In genomic region chr5:143092891-143093290, GRCm38 (mm10) we compare ENCODE assay signal across 31 mouse cellular contexts. TPM values are rescaled to one million over a fixed set of nuclear protein-coding genes. Genes with fewer than 3 reads are reported as not detected.
A peak's percentile ranks its signal among the peaks of the same experiment; 100 is the strongest.
DNase-seq lines count a peak whose midpoint lies in the region; ATAC-seq and TF ChIP-seq lines count a peak whose summit lies in the region.
"Had no signal": no experiment of that assay in that cellular context is flagged by ENCODE, and none has a peak within 500 bp of the region (broad histone marks: within the 10 kb centered on the region; RNA-seq: fewer than 3 reads in every experiment).

No protein-coding gene starts in this region.

- H3K4me2 ChIP-seq in embryonic facial prominence, embryonic 11.5 days (ENCODE audit: low read depth, low read length) = no peak overlapping the region
- H3K4me2 ChIP-seq in heart, postnatal 0 days (ENCODE audit: low read depth, low read length) = no peak overlapping the region
- no peak overlapping the region for H3K4me2 ChIP-seq in embryonic facial prominence, embryonic 14.5 days (ENCODE audit: low read depth, low read length)
- H3K4me2 ChIP-seq: embryonic facial prominence, embryonic 12.5 days; forebrain, embryonic 12.5 days; forebrain, embryonic 15.5 days; heart, embryonic 12.5 days; heart, embryonic 15.5 days; hindbrain, embryonic 13.5 days; intestine, embryonic 15.5 days had no signal

- no peak overlapping the region for H3K27ac ChIP-seq in embryonic facial prominence, embryonic 11.5 days (replicated peaks; ENCODE audit: low read depth, low read length)
- no peak overlapping the region for H3K27ac ChIP-seq in embryonic facial prominence, embryonic 10.5 days (replicated peaks)
- no peak overlapping the region for H3K27ac ChIP-seq in heart, postnatal 0 days (ENCODE audit: low read depth)
- H3K27ac ChIP-seq in embryonic facial prominence, embryonic 14.5 days (replicated peaks; ENCODE audit: low read depth, low read length) = no peak overlapping the region
- H3K27ac ChIP-seq: embryonic facial prominence, embryonic 12.5 days; forebrain, embryonic 12.5 days; forebrain, embryonic 15.5 days; heart, adult 2 months; heart, embryonic 15.5 days; hindbrain, embryonic 10.5 days; hindbrain, embryonic 13.5 days; intestine, embryonic 15.5 days had no signal

- no peaks in the 10 kb centered on the region for H3K4me1 ChIP-seq in embryonic facial prominence, embryonic 11.5 days (ENCODE audit: control insufficient read depth, insufficient read depth, low read length)
- no peaks in the 10 kb centered on the region for H3K4me1 ChIP-seq in embryonic facial prominence, embryonic 10.5 days
- H3K4me1 ChIP-seq in heart, postnatal 0 days (ENCODE audit: control insufficient read depth, insufficient read depth) = no peaks in the 10 kb centered on the region
- no peaks in the 10 kb centered on the region for H3K4me1 ChIP-seq in embryonic facial prominence, embryonic 14.5 days (ENCODE audit: control insufficient read depth, insufficient read depth, low read length)
- H3K4me1 ChIP-seq: embryonic facial prominence, embryonic 12.5 days; forebrain, embryonic 12.5 days; forebrain, embryonic 15.5 days; intestine, embryonic 15.5 days had no signal

- no peak for TF ChIP-seq CTCF in heart, postnatal 0 days (IDR thresholded peaks at IDR 0.05; ENCODE audit: low read depth)

- H3K27me3 ChIP-seq in embryonic facial prominence, embryonic 11.5 days (ENCODE audit: control insufficient read depth, insufficient read depth, low read length) = no peaks in the 10 kb centered on the region
- no peaks in the 10 kb centered on the region for H3K27me3 ChIP-seq in embryonic facial prominence, embryonic 10.5 days (replicated peaks; ENCODE audit: low read depth, poor library complexity, severe bottlenecking)
- no peaks in the 10 kb centered on the region for H3K27me3 ChIP-seq in heart, postnatal 0 days (ENCODE audit: control insufficient read depth, insufficient read depth, low read length)
- no peaks in the 10 kb centered on the region for H3K27me3 ChIP-seq in embryonic facial prominence, embryonic 14.5 days (replicated peaks; ENCODE audit: control insufficient read depth, insufficient read depth, low read length)
- H3K27me3 ChIP-seq: embryonic facial prominence, embryonic 12.5 days; forebrain, embryonic 12.5 days; forebrain, embryonic 15.5 days; heart, embryonic 12.5 days; heart, embryonic 15.5 days; hindbrain, embryonic 13.5 days; intestine, embryonic 15.5 days; Patski had no signal

- ATAC-seq in embryonic facial prominence, embryonic 11.5 days (replicated peaks; ENCODE audit: insufficient number of reproducible peaks, low FRiP score, low TSS enrichment, low read depth) = no peak
- ATAC-seq in heart, postnatal 0 days (ENCODE audit: insufficient read depth, low read depth) = no peak
- ATAC-seq in embryonic facial prominence, embryonic 14.5 days (ENCODE audit: low read depth) = no peak
- ATAC-seq: CD4-positive, CD25-positive, alpha-beta regulatory T cell, adult 4 months; forebrain, embryonic 15.5 days; hindbrain, embryonic 16.5 days; intestine, embryonic 15.5 days; Patski had no signal

- H3K36me3 ChIP-seq in embryonic facial prominence, embryonic 11.5 days (replicated peaks; ENCODE audit: control insufficient read depth, insufficient read depth, low read depth, low read length) = no peaks in the 10 kb centered on the region; the same call in 1 of the 2 replicates
- peaks cover 89% of the 10 kb centered on the region for H3K36me3 ChIP-seq in embryonic facial prominence, embryonic 10.5 days (replicated peaks)
- peaks cover 58% of the 10 kb centered on the region for H3K36me3 ChIP-seq in heart, postnatal 0 days (replicated peaks; ENCODE audit: control insufficient read depth, insufficient read depth, low read length)
- peaks cover 62% of the 10 kb centered on the region for H3K36me3 ChIP-seq in embryonic facial prominence, embryonic 14.5 days (ENCODE audit: control insufficient read depth, insufficient read depth, low read length)

- no peaks in the 10 kb centered on the region for H3K9me3 ChIP-seq in embryonic facial prominence, embryonic 11.5 days (replicated peaks; ENCODE audit: control insufficient read depth, low read length)
- no peaks in the 10 kb centered on the region for H3K9me3 ChIP-seq in embryonic facial prominence, embryonic 10.5 days
- H3K9me3 ChIP-seq in heart, postnatal 0 days (replicated peaks; ENCODE audit: control insufficient read depth, low read length) = no peaks in the 10 kb centered on the region
- no peaks in the 10 kb centered on the region for H3K9me3 ChIP-seq in embryonic facial prominence, embryonic 14.5 days (ENCODE audit: control insufficient read depth, low read length)
- H3K9me3 ChIP-seq: embryonic facial prominence, embryonic 12.5 days; forebrain, embryonic 12.5 days; forebrain, embryonic 15.5 days; heart, embryonic 12.5 days; heart, embryonic 15.5 days; hindbrain, embryonic 10.5 days; hindbrain, embryonic 13.5 days; intestine, embryonic 15.5 days had no signal

- 59% methylated on average over 3 of the region's 3 CpGs for WGBS in embryonic facial prominence, embryonic 11.5 days
- 72% methylated on average over 3 of the region's 3 CpGs for whole genome bisulfite sequencing in embryonic facial prominence, embryonic 10.5 days
- WGBS in heart, postnatal 0 days = 39% methylated on average over 3 of the region's 3 CpGs
- WGBS in embryonic facial prominence, embryonic 14.5 days = 60% methylated on average over 3 of the region's 3 CpGs

- intact Hi-C loops in heart, postnatal 10 days (cut with DNase I) = no loop called here

- DNase-seq in embryonic facial prominence, embryonic 11.5 days (ENCODE audit: low spot score) = peak; percentile 15
- DNase-seq in embryonic facial prominence, embryonic 10.5 days (ENCODE audit: low spot score) = no peak
- peak; percentile 5 for DNase-seq in heart, postnatal 0 days (ENCODE audit: low spot score)
- DNase-seq in heart, postnatal 10 days = no peak
- peak; percentile 7 for DNase-seq in embryonic facial prominence, embryonic 14.5 days (ENCODE audit: low spot score)
- DNase-seq in left cerebral cortex, adult 9 months (ENCODE audit: low spot score in 2 of 2) = no peak
- DNase-seq in retina, postnatal 1 day = no peak
- DNase-seq: adrenal gland, postnatal 10 days; adrenal gland, postnatal 36 days; cerebellum, adult 18-20 months; cerebellum, adult 9-10 months; cerebellum, postnatal 14 days; gastrocnemius, postnatal 25 days; heart, adult 2 months; kidney, adult 11 months had no signal

- no peak overlapping the region for H3K4me3 ChIP-seq in embryonic facial prominence, embryonic 11.5 days (ENCODE audit: low read depth, low read length)
- no peak overlapping the region for H3K4me3 ChIP-seq in embryonic facial prominence, embryonic 10.5 days
- no peak overlapping the region for H3K4me3 ChIP-seq in heart, postnatal 0 days (ENCODE audit: low read depth, low read length)
- H3K4me3 ChIP-seq in embryonic facial prominence, embryonic 14.5 days (ENCODE audit: low read depth, low read length) = no peak overlapping the region
- H3K4me3 ChIP-seq: embryonic facial prominence, embryonic 12.5 days; erythroblast, embryonic 14.5 days; forebrain, embryonic 12.5 days; forebrain, embryonic 15.5 days; heart, adult 2 months; heart, embryonic 12.5 days; heart, embryonic 15.5 days; hindbrain, embryonic 10.5 days; hindbrain, embryonic 13.5 days; intestine, embryonic 15.5 days had no signal

- TF ChIP-seq EP300 in heart, postnatal 0 days (IDR thresholded peaks at IDR 0.05; ENCODE audit: low read depth) = no peak

- no peak overlapping the region for H3K9ac ChIP-seq in embryonic facial prominence, embryonic 11.5 days (replicated peaks; ENCODE audit: low read length)
- no peak overlapping the region for H3K9ac ChIP-seq in heart, postnatal 0 days (replicated peaks; ENCODE audit: low read depth, low read length)
- no peak overlapping the region for H3K9ac ChIP-seq in embryonic facial prominence, embryonic 14.5 days (ENCODE audit: low read depth, low read length)
- H3K9ac ChIP-seq: embryonic facial prominence, embryonic 12.5 days; forebrain, embryonic 12.5 days; forebrain, embryonic 15.5 days; heart, embryonic 12.5 days; heart, embryonic 15.5 days; hindbrain, embryonic 13.5 days; intestine, embryonic 15.5 days had no signal

RNA-seq across cellular contexts. Expression of gene Rnf216, which starts 19.9 kb away (rescaled TPM):
- polyA plus RNA-seq in embryonic facial prominence, embryonic 11.5 days (2014; fragmentation: Nextera tagmentation; extraction: Ambion mirVana) = 34.4 and 35.6 TPM in 2 replicates
- polyA plus RNA-seq in embryonic facial prominence, embryonic 10.5 days (2016; fragmentation: Nextera tagmentation; extraction: Ambion mirVana) = 50.5 and 53.9 TPM in 2 replicates
- 23.3 and 25.2 TPM in 2 replicates for total RNA-seq in heart, postnatal 0 days (2014; rRNA removed; ENCODE audit: low replicate concordance)
- polyA plus RNA-seq in heart, postnatal 0 days (2015; fragmentation: Nextera tagmentation; extraction: Ambion mirVana) = 17.1 and 17.7 TPM in 2 replicates
- total RNA-seq in heart, postnatal 10 days (2021) = 10 to 100 TPM; 33.4 to 33.5 TPM
- 33.1 and 34.0 TPM in 2 replicates for polyA plus RNA-seq in embryonic facial prominence, embryonic 14.5 days (2014; fragmentation: Nextera tagmentation; extraction: Ambion mirVana)

RNA-seq across cellular contexts. Expression of gene Olfr718-ps1, which starts 54.5 kb away (rescaled TPM):
- not detected in 2 replicates for polyA plus RNA-seq in embryonic facial prominence, embryonic 11.5 days (2014; fragmentation: Nextera tagmentation; extraction: Ambion mirVana)
- polyA plus RNA-seq in embryonic facial prominence, embryonic 10.5 days (2016; fragmentation: Nextera tagmentation; extraction: Ambion mirVana) = not detected in 2 replicates
- total RNA-seq in heart, postnatal 0 days (2014; rRNA removed; ENCODE audit: low replicate concordance) = not detected in 2 replicates
- polyA plus RNA-seq in heart, postnatal 0 days (2015; fragmentation: Nextera tagmentation; extraction: Ambion mirVana) = 0.03 TPM in 1 of 2 replicates, not detected in the other
- under 1 TPM in 1 of 2 experiments, not detected in 1; 0.05 TPM for total RNA-seq in heart, postnatal 10 days (2021)
- 0.07 TPM in 1 of 2 replicates, not detected in the other for polyA plus RNA-seq in embryonic facial prominence, embryonic 14.5 days (2014; fragmentation: Nextera tagmentation; extraction: Ambion mirVana)
- total RNA-seq: adrenal gland, adult 18-20 months; heart, adult 2 months; heart, postnatal 25 days had no signal
- polyA plus RNA-seq: C2C12; erythroblast, embryonic 14.5 days; forebrain, embryonic 12.5 days; forebrain, embryonic 15.5 days; gonadal fat pad, adult 2 months; heart, adult 2 months; heart, embryonic 12.5 days; heart, embryonic 15.5 days; hindbrain, embryonic 16.5 days had no signal

Comparison
In these comparisons a context has a peak if more than half of its experiments do, and no peak if none do; other contexts are left out.
1. DNase-seq: peak in embryonic facial prominence, embryonic 11.5 days (single experiment), heart, postnatal 0 days (single experiment) and embryonic facial prominence, embryonic 14.5 days (single experiment); none in embryonic facial prominence, embryonic 10.5 days (single experiment), heart, postnatal 10 days (0 of 2), left cerebral cortex, adult 9 months (0 of 2) and retina, postnatal 1 day (single experiment).